Mouse (Mus musculus) hindbrain, embryonic 16.5 days (tissue): ENCODE data around the gene Olfr330. TPM values are rescaled to one million over a fixed set of nuclear protein-coding genes. Genes with fewer than 3 reads are reported as not detected.

Experiments used
- ATAC-seq: fragments of 200-750 bp; cut with Nextera tagmentation; 2 replicates; pipeline ENCODE4 v1.8.0; 2017; ENCODE audit warnings: moderate TSS enrichment, moderate library complexity
- H3K27ac ChIP-seq: fragments of 300-500 bp; sonication (generic); 2 replicates; pipeline ENCODE4 v1.5.1; 2014; ENCODE audit warnings: low read depth, mild to moderate bottlenecking, control low read depth, low read length, moderate library complexity
- H3K27me3 ChIP-seq: fragments of 300-500 bp; sonication (generic); replicated peaks from 2 replicates; pipeline ENCODE4 v1.6.1; 2014; ENCODE audit warnings: low read length; ENCODE audit not compliant: control insufficient read depth, insufficient read depth
- H3K36me3 ChIP-seq: fragments of 300-500 bp; sonication (generic); 2 replicates; pipeline ENCODE4 v1.6.1; 2014; ENCODE audit warnings: mild to moderate bottlenecking, low read length, moderate library complexity, mixed read lengths; ENCODE audit not compliant: control insufficient read depth, insufficient read depth
- H3K4me1 ChIP-seq: fragments of 300-500 bp; sonication (generic); 2 replicates; pipeline ENCODE4 v1.6.1; 2014; ENCODE audit warnings: low read depth, low read length; ENCODE audit not compliant: control insufficient read depth, insufficient read depth
- H3K4me2 ChIP-seq: fragments of 300-500 bp; sonication (generic); 2 replicates; pipeline ENCODE4 v1.6.1; 2014; ENCODE audit warnings: mild to moderate bottlenecking, low read length, control low read depth, moderate library complexity
- H3K4me3 ChIP-seq: fragments of 300-500 bp; sonication (generic); 2 replicates; pipeline ENCODE4 v1.5.1; 2014; ENCODE audit warnings: mild to moderate bottlenecking, low read length, control low read depth, moderate library complexity
- H3K9ac ChIP-seq: fragments of 300-500 bp; sonication (generic); 2 replicates; pipeline ENCODE4 v1.6.1; 2014; ENCODE audit warnings: low read depth, mild to moderate bottlenecking, control low read depth, low read length, moderate library complexity
- H3K9me3 ChIP-seq: fragments of 300-500 bp; sonication (generic); 2 replicates; pipeline ENCODE4 v1.6.1; 2014; ENCODE audit warnings: mild to moderate bottlenecking, low read length, moderate library complexity; ENCODE audit not compliant: control insufficient read depth
- WGBS: fragments of 180-500 bp; shearing (Covaris S2); extraction: QIAGEN DNeasy Blood & Tissue Kit; methylation state at CpG from one replicate; pipeline ENCODE4 v1.1.7; 2014; 5-methylcytosine and 5-hydroxymethylcytosine counted together
- polyA plus RNA-seq: library from polyadenylated mRNA; unstranded; fragments of >200 nt; fragmentation: Nextera tagmentation; extraction: Ambion mirVana; gene quantifications from 2 replicates; pipeline ENCODE4 v1.2.1, GENCODE M21; 2015

The Olfr330 gene
- polyA plus RNA-seq, 1 experiment from 2014 or later: not detected

DNA sequence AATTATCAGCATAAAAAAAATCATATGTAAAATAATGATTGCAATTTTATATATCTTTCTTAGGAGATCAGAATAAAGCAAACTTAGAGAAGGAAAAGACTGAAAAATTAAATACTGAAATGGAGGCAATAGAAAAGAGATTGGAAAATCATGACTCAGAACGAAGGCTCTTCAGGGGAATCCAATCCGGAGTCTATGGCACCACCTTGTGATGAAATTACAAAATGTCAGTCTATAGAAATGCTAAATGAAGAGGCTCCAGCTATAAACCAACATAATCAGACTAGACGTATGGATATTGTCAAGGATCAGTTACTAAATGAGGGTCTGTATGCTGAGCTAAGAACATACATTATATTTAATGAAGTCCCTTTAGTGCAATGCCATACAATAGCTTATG, 35.3 kb downstream of the Olfr330 start:
- ATAC-seq: no peak

DNA sequence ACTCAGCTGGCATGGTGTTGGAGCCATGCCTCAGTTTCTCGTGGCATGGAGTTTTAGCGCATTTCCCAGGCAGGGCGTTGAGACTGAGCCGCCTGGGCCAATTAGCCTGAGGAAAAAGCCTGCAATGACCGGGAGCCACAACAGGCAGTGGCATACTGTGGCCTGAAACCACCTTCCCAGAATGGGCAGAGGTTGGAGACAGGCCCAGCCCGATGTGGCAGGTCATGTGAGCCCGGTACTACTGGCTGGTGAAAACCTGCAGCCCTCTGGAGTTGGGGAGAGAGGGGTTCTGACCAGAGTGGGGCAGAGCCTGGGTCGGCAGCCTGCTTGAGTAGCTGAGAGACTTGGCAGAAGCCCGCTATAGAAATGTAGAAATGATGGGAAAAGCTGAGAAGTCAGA, 35.9 kb downstream of the Olfr330 start:
- WGBS: 83% methylated on average over 9 of the region's 9 CpGs
- ATAC-seq: no peak
- Histone ChIP-seq H3K9ac (no peak overlapping the region), H3K27ac (no peak overlapping the region), H3K4me1 (no peaks in the 10 kb centered on the region), H3K4me3 (no peak overlapping the region), H3K36me3 (no peaks in the 10 kb centered on the region), H3K27me3 (no peaks in the 10 kb centered on the region), H3K9me3 (no peaks in the 10 kb centered on the region), H3K4me2 (no peak overlapping the region)

More for the DNA sequence above, 35.3 kb downstream of the Olfr330 start:
- no peak overlapping the region for H3K27ac ChIP-seq
- H3K4me1 ChIP-seq: no peaks in the 10 kb centered on the region
- no peaks in the 10 kb centered on the region for H3K9me3 ChIP-seq
- H3K27me3 ChIP-seq: no peaks in the 10 kb centered on the region
- H3K36me3 ChIP-seq: no peaks in the 10 kb centered on the region
- H3K4me2 ChIP-seq: no peak overlapping the region
- H3K9ac ChIP-seq: no peak overlapping the region
- 51% methylated on average over 3 of the region's 3 CpGs for WGBS
- H3K4me3 ChIP-seq: no peak overlapping the region

DNA sequence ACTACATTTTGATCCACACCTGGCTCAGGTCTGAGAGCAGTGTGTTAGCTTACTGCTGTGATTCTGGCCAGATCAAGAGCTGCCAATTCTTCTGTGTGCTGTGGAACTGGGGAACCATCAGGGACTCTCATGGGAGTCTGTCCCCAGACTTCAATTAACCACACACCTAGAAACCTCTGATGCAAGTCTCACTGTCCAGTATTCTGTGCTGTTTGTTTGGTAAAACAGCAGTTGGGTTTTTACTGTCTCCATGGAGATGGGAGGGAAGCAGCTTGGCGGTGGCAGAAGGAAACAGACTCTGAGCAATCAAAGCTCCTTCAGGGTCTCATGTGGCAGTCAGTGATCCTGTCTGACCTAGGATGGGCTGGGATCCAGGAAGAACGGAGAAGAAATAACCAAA, 42.2 kb downstream of the Olfr330 start, which contains the start of gene Olfr332:
Gene Olfr332, minus strand, starts transcription at position 101 of the 400 bp plus-strand sequence.
- Histone ChIP-seq H3K4me1 (no peaks in the 10 kb centered on the region), H3K27ac (no peak within 1 kb of the TSS), H3K9ac (no peak within 1 kb of the TSS), H3K9me3 (no peaks in the 10 kb centered on the region), H3K36me3 (no peaks in the 10 kb centered on the region), H3K4me2 (no peak within 1 kb of the TSS), H3K4me3 (no peak within 1 kb of the TSS), H3K27me3 (no peaks in the 10 kb centered on the region)
- ATAC-seq: no peak
- 66% methylated on average over 2 of the region's 2 CpGs for WGBS

Other genes starting within 250 kb of the Olfr330 start
- gene Zfp692, start 227.8 kb downstream of the Olfr330 start, polyA plus RNA-seq: 29.2 and 30.1 TPM in 2 replicates
- gene Zfp672, start 204.5 kb downstream of the Olfr330 start, polyA plus RNA-seq: 38.2 and 38.6 TPM in 2 replicates
- gene Sh3bp5l, start 204.1 kb downstream of the Olfr330 start, polyA plus RNA-seq: 48.0 and 50.6 TPM in 2 replicates
- gene Lypd8, start 155.8 kb downstream of the Olfr330 start, polyA plus RNA-seq: not detected in 2 replicates
- gene 1810065E05Rik, start 113.7 kb downstream of the Olfr330 start, polyA plus RNA-seq: not detected in 2 replicates
- not detected in 2 replicates for gene Gm12253, start 102.3 kb downstream of the Olfr330 start, polyA plus RNA-seq
- gene Lypd9, start 81.9 kb downstream of the Olfr330 start, polyA plus RNA-seq: not detected in 2 replicates
- gene Olfr30, start 72.6 kb downstream of the Olfr330 start, polyA plus RNA-seq: not detected in 2 replicates
- gene Olfr332, start 42.3 kb downstream of the Olfr330 start, polyA plus RNA-seq: not detected in 2 replicates
- gene Olfr331, start 32.3 kb downstream of the Olfr330 start, polyA plus RNA-seq: not detected in 2 replicates
- not detected in 2 replicates for gene Olfr329-ps, start 11.6 kb upstream of the Olfr330 start, polyA plus RNA-seq
- 0.07 TPM in 1 of 2 replicates, not detected in the other for gene Olfr328, start 20.8 kb upstream of the Olfr330 start, polyA plus RNA-seq
- gene Olfr224, start 35.7 kb upstream of the Olfr330 start, polyA plus RNA-seq: 0.15 and 0.17 TPM in 2 replicates
- not detected in 2 replicates for gene Olfr325, start 42.9 kb upstream of the Olfr330 start, polyA plus RNA-seq
- 0.08 and 0.30 TPM in 2 replicates for gene Olfr324, start 60.3 kb upstream of the Olfr330 start, polyA plus RNA-seq
- not detected in 2 replicates for gene 2210407C18Rik, start 81.2 kb upstream of the Olfr330 start, polyA plus RNA-seq
- not detected in 2 replicates for gene Olfr323, start 95.7 kb upstream of the Olfr330 start, polyA plus RNA-seq
- 0.20 and 0.25 TPM in 2 replicates for gene Trim58, start 105.6 kb upstream of the Olfr330 start, polyA plus RNA-seq
- gene Olfr322, start 123.9 kb upstream of the Olfr330 start, polyA plus RNA-seq: not detected in 2 replicates
- gene Olfr320, start 146.3 kb upstream of the Olfr330 start, polyA plus RNA-seq: not detected in 2 replicates
- gene Olfr319, start 164.3 kb upstream of the Olfr330 start, polyA plus RNA-seq: not detected in 2 replicates
- not detected in 2 replicates for gene Olfr318, start 189.2 kb upstream of the Olfr330 start, polyA plus RNA-seq
- gene Olfr317, start 204.4 kb upstream of the Olfr330 start, polyA plus RNA-seq: 0.26 and 0.27 TPM in 2 replicates
- gene Olfr316, start 217.9 kb upstream of the Olfr330 start, polyA plus RNA-seq: not detected in 2 replicates
- 0.10 TPM in 1 of 2 replicates, not detected in the other for gene Olfr315, start 238.4 kb upstream of the Olfr330 start, polyA plus RNA-seq
- gene Olfr314, start 248.1 kb upstream of the Olfr330 start, polyA plus RNA-seq: not detected in 2 replicates